Mouse (Mus musculus) hindbrain, embryonic 13.5 days (tissue): ENCODE results near the gene Hadha. TPM values are rescaled to one million over a fixed set of nuclear protein-coding genes. Genes with fewer than 3 reads are reported as not detected.

ENCODE experiments used
- ATAC-seq: fragments of 200-750 bp; cut with Nextera tagmentation; 2 replicates; pipeline ENCODE4 v1.8.0; 2017; ENCODE audit warnings: moderate TSS enrichment; ENCODE audit not compliant: low FRiP score
- H3K27ac ChIP-seq: fragments of 300-500 bp; sonication (generic); 2 replicates; pipeline ENCODE4 v1.5.1; 2015; ENCODE audit warnings: inconsistent platforms, mild to moderate bottlenecking, moderate library complexity
- H3K27me3 ChIP-seq: fragments of 300-500 bp; sonication (generic); 2 replicates; pipeline ENCODE4 v1.6.1; 2015; ENCODE audit warnings: mild to moderate bottlenecking, inconsistent platforms
- H3K36me3 ChIP-seq: fragments of 300-500 bp; sonication (generic); 2 replicates; pipeline ENCODE4 v1.6.1; 2015; ENCODE audit warnings: mild to moderate bottlenecking, inconsistent platforms
- H3K4me1 ChIP-seq: fragments of 300-500 bp; sonication (generic); replicated peaks from 2 replicates; pipeline ENCODE4 v1.6.1; 2015; ENCODE audit warnings: inconsistent platforms
- H3K4me2 ChIP-seq: fragments of 300-500 bp; sonication (generic); 2 replicates; pipeline ENCODE4 v1.6.1; 2015; ENCODE audit warnings: inconsistent platforms, mild to moderate bottlenecking, moderate library complexity
- H3K4me3 ChIP-seq: fragments of 300-500 bp; sonication (generic); 2 replicates; pipeline ENCODE4 v1.5.1; 2015; ENCODE audit warnings: mild to moderate bottlenecking, inconsistent platforms
- H3K9ac ChIP-seq: fragments of 300-500 bp; sonication (generic); 2 replicates; pipeline ENCODE4 v1.6.1; 2015; ENCODE audit warnings: mild to moderate bottlenecking, inconsistent platforms
- H3K9me3 ChIP-seq: fragments of 300-500 bp; sonication (generic); 2 replicates; pipeline ENCODE4 v1.6.1; 2016; ENCODE audit warnings: inconsistent platforms
- WGBS: fragments of 180-500 bp; shearing (Covaris S2); methylation state at CpG from one replicate; pipeline ENCODE4 v1.1.7; 2015; 5-methylcytosine and 5-hydroxymethylcytosine counted together
- polyA plus RNA-seq: library from polyadenylated mRNA; unstranded; fragments of >200 nt; fragmentation: Nextera tagmentation; extraction: Ambion mirVana; gene quantifications from 2 replicates; pipeline ENCODE4 v1.2.1, GENCODE M21; 2015

The Hadha gene
- polyA plus RNA-seq, 1 experiment from 2014 or later = 84.3 TPM

DNA sequence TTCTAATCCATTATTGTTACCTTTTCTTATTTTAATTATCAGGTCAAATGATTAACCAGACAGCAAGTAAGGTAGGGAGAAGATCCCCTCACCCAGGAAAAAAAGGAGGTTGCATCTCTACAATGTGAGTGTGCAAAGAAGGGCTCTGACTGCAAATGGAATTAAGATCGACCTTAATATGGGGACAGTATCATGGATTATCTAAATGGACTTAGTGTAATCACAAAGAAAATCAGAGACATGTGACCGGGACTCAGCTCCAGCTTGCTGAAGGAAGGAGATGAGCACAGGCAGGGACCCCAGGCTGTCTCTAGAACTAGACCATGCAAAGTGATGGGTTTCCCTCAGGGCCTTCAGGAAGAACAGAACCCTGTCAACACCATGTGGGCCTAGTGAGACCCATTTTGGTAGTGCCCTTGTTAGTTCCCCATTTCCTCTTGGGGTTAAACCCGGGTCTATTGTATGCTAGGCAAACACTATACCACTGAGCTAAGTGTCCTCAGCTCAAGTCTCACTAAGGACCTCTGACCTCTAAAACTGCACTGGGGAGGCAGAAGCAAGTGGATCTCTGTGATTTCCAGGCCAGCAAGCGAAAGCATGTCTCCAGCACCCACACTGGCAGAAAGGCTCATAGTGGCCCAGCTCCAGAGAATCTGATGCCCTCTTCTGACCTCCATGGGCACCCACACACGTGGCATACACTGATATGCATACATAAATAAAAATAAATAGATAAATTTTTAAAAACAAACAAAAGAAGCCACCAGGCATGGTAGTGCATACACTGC is 6.6 kb downstream of the Hadha start:
- H3K36me3 ChIP-seq = peaks cover 35% of the 10 kb centered on the region
- no peak overlapping the region for H3K27ac ChIP-seq
- H3K4me1 ChIP-seq = peaks cover 9% of the 10 kb centered on the region
- H3K27me3 ChIP-seq = no peaks in the 10 kb centered on the region
- no peak for ATAC-seq
- H3K9ac ChIP-seq = no peak overlapping the region
- H3K9me3 ChIP-seq = no peaks in the 10 kb centered on the region
- 92% methylated on average over 5 of the region's 5 CpGs for WGBS
- no peak overlapping the region for H3K4me2 ChIP-seq
- no peak overlapping the region for H3K4me3 ChIP-seq

DNA sequence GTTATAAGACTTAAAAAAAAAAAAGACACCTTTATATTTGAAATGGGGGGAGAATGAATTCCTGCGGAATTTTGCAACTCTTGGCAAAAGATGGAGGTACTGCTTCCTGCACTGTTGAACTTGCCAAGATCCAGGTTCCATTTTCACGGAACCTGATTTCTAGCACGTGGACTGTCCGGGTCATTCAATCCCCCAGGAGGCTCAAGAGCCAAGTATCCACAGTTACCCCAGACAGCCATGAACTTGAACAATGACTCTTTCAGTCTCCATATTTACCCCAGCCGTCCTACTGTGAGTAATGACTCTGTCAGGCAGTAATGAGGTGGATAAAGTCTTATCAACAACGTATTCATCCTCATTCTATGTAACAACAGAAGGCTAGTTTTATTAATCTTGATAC is 8.4 kb downstream of the Hadha start:
- Histone ChIP-seq H3K9ac (no peak overlapping the region), H3K27ac (no peak overlapping the region), H3K9me3 (no peaks in the 10 kb centered on the region), H3K4me3 (no peak overlapping the region), H3K4me1 (0 out of 2 replicates have a peak, but pooled peaks cover 4% of the 10 kb centered on the region), H3K27me3 (no peaks in the 10 kb centered on the region), H3K4me2 (no peak overlapping the region), H3K36me3 (peaks cover 52% of the 10 kb centered on the region)
- no peak for ATAC-seq
- 81% methylated on average over 6 of the region's 6 CpGs for WGBS

DNA sequence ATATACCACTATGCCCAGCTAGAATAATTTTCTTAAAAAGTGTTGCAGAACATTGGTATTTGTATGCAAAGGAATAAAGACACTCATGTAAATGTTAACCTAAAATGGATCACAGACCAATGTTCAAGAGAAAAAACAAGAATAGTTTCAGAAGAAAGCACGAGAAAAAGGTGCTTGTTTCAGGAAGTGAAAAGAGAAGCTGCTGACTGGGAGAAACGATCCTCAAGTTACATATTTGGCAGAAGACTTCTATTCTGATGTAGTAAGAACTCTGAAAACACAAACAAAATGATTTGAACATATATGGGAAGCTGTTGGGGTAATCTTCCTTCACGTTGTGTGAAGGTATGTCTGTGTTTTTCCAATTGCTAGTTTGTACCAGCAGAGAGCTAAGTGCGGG is 16.8 kb downstream of the Hadha start:
- Histone ChIP-seq H3K27me3 (no peaks in the 10 kb centered on the region), H3K9me3 (no peaks in the 10 kb centered on the region), H3K4me3 (no peak overlapping the region), H3K27ac (no peak overlapping the region), H3K4me1 (no peaks in the 10 kb centered on the region), H3K36me3 (peaks cover 88% of the 10 kb centered on the region), H3K4me2 (no peak overlapping the region), H3K9ac (no peak overlapping the region)
- WGBS = 92% methylated on average over 4 of the region's 4 CpGs
- ATAC-seq = no peak

DNA sequence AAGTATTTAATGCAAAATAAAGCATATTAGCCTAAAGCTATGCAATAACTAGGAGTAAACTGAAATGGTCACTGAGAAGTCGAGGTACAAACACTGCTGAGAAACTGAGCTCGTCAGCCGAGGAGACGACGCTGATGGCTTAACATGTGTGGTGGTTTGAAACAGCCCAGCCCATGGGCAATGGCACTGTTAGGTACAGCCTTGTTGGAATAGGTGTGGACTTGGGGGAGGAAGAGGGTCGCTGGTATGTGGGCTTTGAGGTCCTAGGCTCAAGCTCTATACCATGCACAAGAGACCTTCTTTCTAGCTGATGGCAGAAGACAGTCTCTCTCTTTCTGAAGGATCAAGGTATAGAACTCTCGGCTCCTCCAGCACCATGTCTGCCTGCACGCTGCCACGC is 17.7 kb downstream of the Hadha start:
- Histone ChIP-seq H3K4me3 (no peak overlapping the region), H3K4me1 (no peaks in the 10 kb centered on the region), H3K9me3 (no peaks in the 10 kb centered on the region), H3K9ac (no peak overlapping the region), H3K36me3 (peaks cover 88% of the 10 kb centered on the region), H3K4me2 (no peak overlapping the region), H3K27me3 (no peaks in the 10 kb centered on the region), H3K27ac (no peak overlapping the region)
- 93% methylated on average over 9 of the region's 9 CpGs for WGBS
- no peak for ATAC-seq

DNA sequence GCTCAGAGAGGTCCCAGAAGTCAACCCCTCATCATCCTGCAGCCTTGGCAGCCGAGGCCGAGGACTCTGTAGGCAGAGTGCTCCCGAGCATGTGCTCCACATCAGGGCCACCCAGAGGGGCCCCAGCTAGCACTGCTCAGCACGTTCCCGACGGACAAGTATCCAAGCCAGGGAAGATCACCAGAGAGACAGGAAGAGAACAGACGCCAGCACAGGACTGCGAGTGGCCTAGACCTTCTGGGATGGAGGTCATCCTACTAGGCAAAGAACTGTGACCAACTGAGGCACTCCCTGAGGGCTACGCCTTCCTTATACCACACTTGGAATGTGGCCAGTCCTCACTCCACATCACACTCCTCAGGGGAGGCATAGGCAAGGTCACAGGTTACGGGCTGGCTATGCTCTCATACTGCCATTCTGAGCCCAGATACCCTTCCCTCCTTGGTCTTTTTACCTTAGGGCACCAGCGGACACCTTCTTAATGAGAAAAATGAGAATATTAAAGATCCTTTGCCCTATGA is 19.2 kb downstream of the Hadha start:
- H3K27ac ChIP-seq = no peak overlapping the region
- H3K9ac ChIP-seq = no peak overlapping the region
- H3K9me3 ChIP-seq = no peaks in the 10 kb centered on the region
- peaks cover 86% of the 10 kb centered on the region for H3K36me3 ChIP-seq
- ATAC-seq = no peak
- H3K27me3 ChIP-seq = no peaks in the 10 kb centered on the region
- no peak overlapping the region for H3K4me3 ChIP-seq
- no peaks in the 10 kb centered on the region for H3K4me1 ChIP-seq
- H3K4me2 ChIP-seq = no peak overlapping the region
- 96% methylated on average over 11 of the region's 11 CpGs for WGBS

DNA sequence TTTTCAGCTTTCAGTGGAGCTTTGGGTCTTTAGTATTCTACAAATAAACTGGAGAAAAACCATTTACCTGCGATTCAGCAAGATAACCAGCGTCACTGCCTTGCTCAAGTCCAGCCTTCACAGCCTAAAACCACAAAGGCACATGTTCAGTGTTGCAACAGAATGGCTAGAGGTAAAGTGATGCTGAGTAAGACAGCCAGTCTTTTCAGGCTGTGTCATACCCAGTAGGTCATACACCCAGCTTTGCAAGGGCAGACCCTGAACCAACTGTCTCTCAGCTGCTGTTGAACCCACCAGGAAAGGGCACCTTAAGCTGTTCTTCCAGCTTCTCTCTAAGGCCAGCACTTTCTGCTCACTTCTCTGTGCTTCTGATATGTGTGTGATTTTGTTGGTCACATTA is 22.8 kb downstream of the Hadha start:
- Histone ChIP-seq H3K9ac (no peak overlapping the region), H3K9me3 (no peaks in the 10 kb centered on the region), H3K4me3 (no peak overlapping the region), H3K27ac (no peak overlapping the region), H3K4me2 (no peak overlapping the region), H3K27me3 (no peaks in the 10 kb centered on the region), H3K36me3 (peaks cover 87% of the 10 kb centered on the region), H3K4me1 (no peaks in the 10 kb centered on the region)
- no peak for ATAC-seq
- WGBS = 95% methylated on average over 2 of the region's 2 CpGs

DNA sequence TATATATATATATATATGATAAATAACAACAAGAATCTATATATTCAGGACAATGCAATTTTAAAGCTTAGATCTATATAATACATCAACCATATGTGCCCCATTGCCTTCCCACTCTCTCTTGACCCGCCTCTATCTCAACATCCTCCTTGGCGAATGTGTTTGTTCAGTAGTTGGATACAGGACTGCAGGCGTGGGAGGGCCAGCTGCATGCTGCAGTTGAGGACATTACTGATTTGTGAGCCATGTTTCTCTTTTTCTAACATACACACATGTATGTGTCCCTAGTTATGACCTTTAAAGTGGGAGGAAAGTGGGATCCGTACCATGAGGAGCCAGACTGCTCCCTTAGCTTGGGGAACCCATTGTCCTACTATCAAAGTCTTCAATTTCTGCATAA is 23.7 kb downstream of the Hadha start:
- H3K4me2 ChIP-seq = no peak overlapping the region
- 96% methylated on average over 4 of the region's 4 CpGs for WGBS
- no peaks in the 10 kb centered on the region for H3K27me3 ChIP-seq
- no peaks in the 10 kb centered on the region for H3K9me3 ChIP-seq
- no peak overlapping the region for H3K27ac ChIP-seq
- no peak overlapping the region for H3K9ac ChIP-seq
- H3K4me3 ChIP-seq = no peak overlapping the region
- peaks cover 91% of the 10 kb centered on the region for H3K36me3 ChIP-seq
- no peaks in the 10 kb centered on the region for H3K4me1 ChIP-seq
- no peak for ATAC-seq

DNA sequence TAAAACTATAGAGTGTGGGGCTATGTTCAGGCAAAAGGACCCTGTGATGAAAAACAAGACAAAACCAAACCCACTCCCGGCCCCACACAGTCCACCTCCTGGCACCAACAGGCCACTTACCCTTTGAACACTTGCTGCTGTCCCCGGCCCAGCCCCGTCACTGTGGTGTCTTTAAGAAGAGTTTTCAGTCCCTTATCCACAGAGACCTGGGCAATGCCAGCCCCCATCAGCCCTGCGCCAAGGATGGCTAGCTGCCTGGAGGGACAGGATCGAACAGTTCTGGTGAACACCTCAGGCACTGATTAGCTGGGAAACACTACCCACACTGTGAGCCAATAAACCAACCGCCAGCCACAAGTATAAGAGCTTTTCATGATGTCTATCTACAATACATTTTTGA is 26.3 kb downstream of the Hadha start:
- H3K27ac ChIP-seq = no peak overlapping the region
- no peak for ATAC-seq
- WGBS = 97% methylated on average over 6 of the region's 6 CpGs

DNA sequence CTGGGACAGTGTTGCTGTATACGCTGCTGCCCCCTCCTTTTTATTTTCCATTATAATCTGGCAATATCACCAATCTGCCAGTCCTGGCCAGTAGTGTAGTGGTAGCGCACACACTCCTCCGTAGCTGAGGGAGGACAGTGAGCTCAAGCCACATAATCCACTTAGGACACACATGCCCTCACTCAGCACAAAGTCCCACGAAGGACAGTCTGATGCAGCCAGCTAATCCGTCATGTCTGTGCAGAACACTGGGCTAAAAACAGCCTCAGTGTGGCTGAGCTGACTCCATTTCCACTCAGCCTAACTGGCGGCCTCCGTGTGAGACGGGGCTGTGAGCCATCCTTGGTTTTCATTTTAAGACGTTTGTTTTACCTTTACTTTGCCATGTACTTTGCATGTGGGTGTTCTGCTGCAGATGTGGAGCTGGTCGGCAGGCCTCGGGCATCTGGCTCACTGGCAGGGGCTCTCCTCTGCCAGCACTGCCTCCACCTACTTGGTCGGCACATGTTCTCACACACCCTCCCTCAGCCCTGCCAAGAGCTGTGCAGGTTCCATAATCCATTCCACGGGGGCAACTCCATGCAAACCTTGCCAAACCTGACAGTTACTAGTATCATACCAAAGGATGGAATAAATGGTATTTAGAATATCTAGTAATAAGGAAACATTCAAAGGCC is 26.9 kb downstream of the Hadha start:
- H3K4me2 ChIP-seq = no peak overlapping the region
- no peak for ATAC-seq
- H3K9me3 ChIP-seq = no peaks in the 10 kb centered on the region
- H3K27me3 ChIP-seq = no peaks in the 10 kb centered on the region
- no peak overlapping the region for H3K9ac ChIP-seq
- peaks cover 94% of the 10 kb centered on the region for H3K36me3 ChIP-seq
- no peak overlapping the region for H3K27ac ChIP-seq
- 94% methylated on average over 13 of the region's 13 CpGs for WGBS
- no peak overlapping the region for H3K4me3 ChIP-seq
- no peaks in the 10 kb centered on the region for H3K4me1 ChIP-seq

More for the DNA sequence above, 26.3 kb downstream of the Hadha start:
- no peak overlapping the region for H3K4me2 ChIP-seq
- H3K36me3 ChIP-seq = peaks cover 93% of the 10 kb centered on the region
- H3K4me3 ChIP-seq = no peak overlapping the region
- H3K27me3 ChIP-seq = no peaks in the 10 kb centered on the region
- no peaks in the 10 kb centered on the region for H3K9me3 ChIP-seq
- no peak overlapping the region for H3K9ac ChIP-seq
- H3K4me1 ChIP-seq = no peaks in the 10 kb centered on the region

DNA sequence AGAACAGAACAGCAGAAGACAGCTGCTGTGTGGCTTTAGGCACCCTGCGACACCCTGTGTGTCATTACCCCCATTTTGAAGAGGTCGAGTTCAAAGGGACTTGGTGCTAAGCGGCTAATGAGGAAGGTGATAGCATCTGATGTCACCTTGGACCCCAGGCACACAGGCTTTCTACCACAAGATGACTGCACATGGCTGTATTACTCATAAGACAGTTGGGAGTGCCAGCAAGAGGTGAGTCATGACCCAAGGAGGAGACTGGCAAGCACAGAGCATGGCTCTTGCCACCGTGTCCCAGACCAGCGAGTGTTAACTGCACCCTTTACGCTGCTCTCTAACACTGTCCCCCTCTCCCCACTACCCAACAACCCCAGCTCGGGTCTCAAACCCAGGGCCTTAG is 28.2 kb downstream of the Hadha start:
- 89% methylated on average over 7 of the region's 7 CpGs for WGBS
- H3K9me3 ChIP-seq = no peaks in the 10 kb centered on the region
- H3K4me3 ChIP-seq = no peak overlapping the region
- peaks cover 94% of the 10 kb centered on the region for H3K36me3 ChIP-seq
- H3K4me1 ChIP-seq = no peaks in the 10 kb centered on the region
- no peak overlapping the region for H3K27ac ChIP-seq
- H3K9ac ChIP-seq = no peak overlapping the region
- no peaks in the 10 kb centered on the region for H3K27me3 ChIP-seq
- ATAC-seq = no peak
- H3K4me2 ChIP-seq = no peak overlapping the region

DNA sequence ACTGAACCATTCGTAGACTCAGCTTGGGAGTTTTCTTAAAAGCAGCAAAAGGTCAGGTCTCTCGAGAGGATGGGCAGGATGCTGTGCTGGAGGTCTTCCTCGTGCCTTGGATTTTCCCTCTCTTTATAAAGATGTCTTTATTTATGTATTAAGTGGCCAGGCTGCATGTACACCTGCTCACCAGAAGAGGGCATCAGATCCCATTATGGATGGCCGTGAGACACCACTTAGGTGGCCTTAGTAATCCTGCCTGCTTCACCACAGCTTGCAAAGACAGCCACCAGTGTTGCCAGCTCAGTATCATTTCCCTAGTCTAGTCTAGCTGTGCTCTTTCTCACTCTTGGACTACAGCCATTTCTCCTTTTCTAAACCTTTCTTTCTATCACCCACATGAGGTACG is 29.4 kb downstream of the Hadha start:
- Histone ChIP-seq H3K27me3 (no peaks in the 10 kb centered on the region), H3K9ac (no peak overlapping the region), H3K9me3 (no peaks in the 10 kb centered on the region), H3K4me1 (no peaks in the 10 kb centered on the region), H3K27ac (no peak overlapping the region), H3K36me3 (peaks cover 99% of the 10 kb centered on the region), H3K4me2 (no peak overlapping the region), H3K4me3 (no peak overlapping the region)
- 42% methylated on average over 5 of the region's 5 CpGs for WGBS
- no peak for ATAC-seq

DNA sequence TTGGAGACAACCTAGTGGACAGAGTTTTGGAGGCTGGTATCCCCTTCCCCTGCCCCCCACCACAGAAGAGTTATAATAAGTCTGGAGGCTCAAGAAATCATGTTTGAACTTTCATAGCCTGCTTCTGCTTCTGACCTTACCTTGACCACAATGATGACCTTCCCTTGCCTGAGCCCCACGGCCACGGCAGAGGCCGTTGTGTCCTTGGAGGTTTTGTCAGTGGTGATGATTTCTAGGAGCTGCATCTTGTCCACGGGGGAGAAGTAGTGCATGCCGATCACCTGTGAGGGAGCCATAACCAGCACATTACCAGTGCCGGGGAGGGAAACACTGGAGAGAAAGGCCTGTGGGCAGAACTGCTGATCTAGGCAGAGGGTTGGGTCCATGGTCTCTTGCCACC is 32.5 kb downstream of the Hadha start:
- Histone ChIP-seq H3K9me3 (no peaks in the 10 kb centered on the region), H3K4me1 (no peaks in the 10 kb centered on the region), H3K27ac (no peak overlapping the region), H3K27me3 (no peaks in the 10 kb centered on the region), H3K4me3 (no peak overlapping the region), H3K4me2 (no peak overlapping the region), H3K36me3 (peaks cover 100% of the 10 kb centered on the region), H3K9ac (no peak overlapping the region)
- WGBS = 93% methylated on average over 6 of the region's 6 CpGs
- no peak for ATAC-seq

DNA sequence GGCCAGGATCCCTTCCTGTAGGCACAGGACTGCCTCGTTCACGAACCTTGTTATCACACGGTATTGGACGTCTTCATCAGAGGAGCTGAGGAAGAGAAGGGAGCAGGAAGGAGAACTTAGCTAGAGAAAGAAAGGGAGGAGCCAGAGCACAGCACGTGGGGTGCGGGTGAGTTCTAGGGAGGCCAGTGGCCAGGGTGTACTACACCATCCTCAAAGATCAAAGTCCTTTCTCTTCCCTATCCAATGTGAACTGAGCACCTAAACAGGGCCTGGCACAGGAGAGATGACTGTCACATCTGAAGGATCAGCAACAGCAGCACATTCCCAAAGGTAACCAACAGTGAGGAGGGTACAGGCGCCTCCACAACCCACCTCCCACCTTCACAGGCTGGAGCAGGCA is 34.9 kb downstream of the Hadha start:
- Histone ChIP-seq H3K4me3 (no peak overlapping the region), H3K9me3 (no peaks in the 10 kb centered on the region), H3K36me3 (peaks cover 96% of the 10 kb centered on the region), H3K4me1 (no peaks in the 10 kb centered on the region), H3K4me2 (no peak overlapping the region), H3K9ac (no peak overlapping the region), H3K27me3 (no peaks in the 10 kb centered on the region), H3K27ac (no peak overlapping the region)
- 81% methylated on average over 7 of the region's 7 CpGs for WGBS
- no peak for ATAC-seq
